Comparison of ENCODE assay signal across 9 mouse cellular contexts in genomic region chr6:84058671-84059141, GRCm38 (mm10). TPM values are rescaled to one million over a fixed set of nuclear protein-coding genes. Genes with fewer than 3 reads are reported as not detected.
A peak's percentile ranks its signal among the peaks of the same experiment; 100 is the strongest.
DNase-seq lines count a peak whose midpoint lies in the region.
"Had no signal": no experiment of that assay in that cellular context is flagged by ENCODE, and none has a peak within 500 bp of the region (broad histone marks: within the 10 kb centered on the region; RNA-seq: fewer than 3 reads in every experiment).

No protein-coding gene starts in this region.

- peak; percentile 16 for DNase-seq in embryo, embryonic 11 days
- DNase-seq in embryo, embryonic 10 days (ENCODE audit: low spot score), result no peak
- peak; percentile 46 for DNase-seq in gastrocnemius, postnatal 25 days
- peak; percentile 73 for DNase-seq in kidney, adult 8-10 months
- peak; percentile 43 for DNase-seq in lung, postnatal 25 days (ENCODE audit: low spot score)
- DNase-seq in frontal cortex, postnatal 10 days (ENCODE audit: low spot score in 2 of 2), result no peak
- no peak for DNase-seq in natural killer cell, adult 2 months (ENCODE audit: low spot score in 2 of 2)
- no peak for DNase-seq in thymus, postnatal 0 days (ENCODE audit: low spot score)

RNA-seq across cellular contexts. Expression of gene Dysf, which starts 50.3 kb away (rescaled TPM):
- total RNA-seq in gastrocnemius, postnatal 25 days (2021), result 10 to 100 TPM; 84.4 to 99.3 TPM
- 3.9 TPM in 2 replicates for polyA plus RNA-seq in thymus, postnatal 0 days (2015; fragmentation: Nextera tagmentation; extraction: Ambion mirVana)
- total RNA-seq: common myeloid progenitor, adult 5-6 weeks had no signal

Comparison
In these comparisons a context has a peak if more than half of its experiments do, and no peak if none do; other contexts are left out.
1. DNase-seq: peak in embryo, embryonic 11 days (single experiment), gastrocnemius, postnatal 25 days (single experiment), kidney, adult 8-10 months (2 of 2) and lung, postnatal 25 days (single experiment); none in embryo, embryonic 10 days (single experiment), frontal cortex, postnatal 10 days (0 of 2), natural killer cell, adult 2 months (0 of 2) and thymus, postnatal 0 days (single experiment).